In genomic region chr17:14570266-14570775, GRCm38 (mm10) we compare ENCODE assay signal across 20 mouse cellular contexts.
DNase-seq lines count a peak whose midpoint lies in the region; ATAC-seq lines count a peak whose summit lies in the region.
"Had no signal": no experiment of that assay in that cellular context is flagged by ENCODE, and none has a peak within 500 bp of the region (broad histone marks: within the 10 kb centered on the region; RNA-seq: fewer than 3 reads in every experiment).

No protein-coding gene starts in this region.

- no peaks in the 10 kb centered on the region for H3K4me1 ChIP-seq in kidney, embryonic 15.5 days
- H3K4me1 ChIP-seq: embryonic facial prominence, embryonic 15.5 days; stomach, embryonic 15.5 days had no signal

- intact Hi-C loops in heart, postnatal 36 days (cut with DNase I) = loop anchor here (5.0 kb wide), 1 partner anchor 57 kb away; no protein-coding TSS in a partner anchor
- intact Hi-C loops in gastrocnemius, postnatal 14 days (cut with DNase I; ENCODE audit: low total_unique reads) = no loop called here

- ATAC-seq in kidney, embryonic 15.5 days (replicated peaks; ENCODE audit: low FRiP score) = no peak
- ATAC-seq: forebrain, embryonic 14.5 days; hindbrain, postnatal 0 days; intestine, embryonic 16.5 days had no signal

- no peaks in the 10 kb centered on the region for H3K36me3 ChIP-seq in kidney, embryonic 15.5 days
- H3K36me3 ChIP-seq: embryonic facial prominence, embryonic 15.5 days; stomach, embryonic 15.5 days had no signal

- H3K27ac ChIP-seq in kidney, embryonic 15.5 days = no peak overlapping the region
- H3K27ac ChIP-seq: embryonic facial prominence, embryonic 15.5 days; hindbrain, postnatal 0 days; stomach, embryonic 15.5 days had no signal

- no peak overlapping the region for H3K9ac ChIP-seq in kidney, embryonic 15.5 days
- H3K9ac ChIP-seq: embryonic facial prominence, embryonic 15.5 days; stomach, embryonic 15.5 days had no signal

- H3K27me3 ChIP-seq in kidney, embryonic 15.5 days = no peaks in the 10 kb centered on the region
- H3K27me3 ChIP-seq: embryonic facial prominence, embryonic 15.5 days; stomach, embryonic 15.5 days had no signal

- H3K9me3 ChIP-seq in kidney, embryonic 15.5 days (replicated peaks) = no peaks in the 10 kb centered on the region
- H3K9me3 ChIP-seq: embryonic facial prominence, embryonic 15.5 days; stomach, embryonic 15.5 days had no signal

- H3K4me2 ChIP-seq in kidney, embryonic 15.5 days = no peak overlapping the region
- H3K4me2 ChIP-seq: embryonic facial prominence, embryonic 15.5 days; liver, embryonic 11.5 days; midbrain, embryonic 11.5 days; stomach, embryonic 15.5 days had no signal

- peak; percentile 18 for DNase-seq in adrenal gland, adult 2 months
- DNase-seq in adrenal gland, postnatal 36 days = no peak
- peak; percentile 13 to 37 for DNase-seq in heart, adult 9 months (ENCODE audit: low spot score in 2 of 2)
- DNase-seq in heart, postnatal 36 days = no peak
- DNase-seq in kidney, adult 9 months = peak; percentile 11
- peak; percentile 44 to 51 for DNase-seq in kidney, postnatal 36 days
- no peak for DNase-seq in gastrocnemius, postnatal 14 days
- DNase-seq: cerebellum, adult 2 months; cerebellum, postnatal 25 days; lung, adult 18-20 months; lung, postnatal 14 days; thymus, postnatal 25 days had no signal

- WGBS in kidney, embryonic 15.5 days = 61% methylated on average over 6 of the region's 6 CpGs

- H3K4me3 ChIP-seq in kidney, embryonic 15.5 days (replicated peaks) = no peak overlapping the region
- H3K4me3 ChIP-seq: embryonic facial prominence, embryonic 15.5 days; stomach, embryonic 15.5 days had no signal

Comparison
In these comparisons a context has a peak if more than half of its experiments do, and no peak if none do; other contexts are left out.
1. DNase-seq: peak in adrenal gland, adult 2 months (single experiment), heart, adult 9 months (2 of 2), kidney, adult 9 months (single experiment) and kidney, postnatal 36 days (2 of 2); none in adrenal gland, postnatal 36 days (0 of 2), heart, postnatal 36 days (0 of 2) and gastrocnemius, postnatal 14 days (single experiment).